Mouse (Mus musculus) heart, adult 8-10 months (tissue): ENCODE measurements at regions not wholly inside any gene's neighbourhood (a gene's known extent, or its start where the extent isn't known, plus 50 kb on each side); places are given as distances from the start of the nearest gene placed in this dataset.

Source experiments
- DNase-seq: peaks from one replicate; pipeline ENCODE4 v3.0.0; 2022; ENCODE audit warnings: low spot score

- peak; percentile 78 for DNase-seq
These were observed 109.2 kb upstream of the S1pr3 start for GRCm38 (mm10) chr13:51299047-51299760.

DNA sequence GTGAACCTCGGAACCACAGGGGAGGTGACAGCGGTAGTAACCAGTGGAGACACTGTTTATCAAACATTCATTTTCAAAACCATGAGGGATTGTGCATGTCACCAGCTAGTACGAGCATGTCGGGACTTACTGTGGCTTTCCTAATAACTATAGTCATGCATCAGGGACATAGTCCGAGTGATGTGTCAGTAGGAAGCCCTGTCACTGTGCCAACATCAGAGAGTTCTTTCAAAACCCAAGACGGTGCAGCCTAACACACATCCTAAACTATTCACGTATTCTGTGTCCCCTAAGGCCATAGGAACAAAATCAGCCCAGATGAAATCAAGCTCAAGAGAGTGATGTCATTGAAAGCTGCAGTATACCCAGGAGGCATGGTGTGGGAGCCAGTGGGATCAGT lies 107.0 kb upstream of the S1pr3 start:
- DNase-seq, result no peak

DNA sequence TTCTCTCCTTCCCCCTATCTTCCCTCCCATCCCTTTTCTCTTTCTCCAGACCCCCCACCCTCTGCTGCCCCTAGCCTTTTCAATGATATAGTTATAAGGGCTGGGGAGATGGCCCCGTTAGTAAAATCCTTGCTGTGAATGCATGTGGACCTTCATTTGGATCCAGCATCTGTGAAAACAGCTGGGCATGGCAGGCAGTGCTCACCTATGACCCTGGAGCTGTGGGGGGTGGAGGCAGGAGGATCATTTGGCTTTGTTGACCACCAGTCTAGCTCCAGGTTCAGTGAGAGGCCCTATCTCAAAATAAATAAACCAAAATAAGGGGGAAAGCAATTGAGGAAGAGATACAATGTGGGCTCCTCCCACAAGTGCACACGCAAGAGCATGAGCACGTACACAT lies 105.3 kb upstream of the S1pr3 start:
- no peak for DNase-seq

DNA sequence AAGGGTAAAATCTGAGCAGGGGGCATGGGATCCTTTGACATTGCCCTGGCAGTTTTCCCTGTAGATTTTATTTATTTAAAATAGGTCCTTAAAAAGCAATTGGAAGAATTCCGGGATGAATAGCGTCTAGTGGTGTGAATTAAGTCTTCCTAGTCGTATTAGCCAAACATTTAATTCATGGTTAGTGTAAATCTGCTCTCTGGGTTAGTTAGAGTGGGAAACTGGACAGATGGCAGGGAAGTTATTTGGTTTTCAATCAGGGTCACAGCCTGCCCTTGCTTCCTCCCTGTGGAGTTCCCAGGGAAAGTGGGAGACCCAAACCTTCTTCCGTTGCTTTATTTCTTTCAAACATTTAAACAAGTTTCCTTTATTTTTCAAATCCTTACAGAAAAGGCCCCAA lies 103.8 kb upstream of the S1pr3 start:
- no peak for DNase-seq

GRCm38 (mm10) chr13:51309446-51309845 lies 99.0 kb upstream of the S1pr3 start:
- DNase-seq, result no peak

GRCm38 (mm10) chr13:51310041-51310440 lies 98.4 kb upstream of the S1pr3 start:
- no peak for DNase-seq

GRCm38 (mm10) chr13:51311679-51312255 lies 96.7 kb upstream of the S1pr3 start:
- DNase-seq, result peak; percentile 59

GRCm38 (mm10) chr13:51313129-51313850 lies 95.1 kb upstream of the S1pr3 start:
- DNase-seq, result peak; percentile 64

GRCm38 (mm10) chr13:51314541-51314977 lies 93.9 kb upstream of the S1pr3 start:
- peak; percentile 70 for DNase-seq

- DNase-seq, result no peak
These were observed 93.2 kb upstream of the S1pr3 start for GRCm38 (mm10) chr13:51315008-51315778.

DNA sequence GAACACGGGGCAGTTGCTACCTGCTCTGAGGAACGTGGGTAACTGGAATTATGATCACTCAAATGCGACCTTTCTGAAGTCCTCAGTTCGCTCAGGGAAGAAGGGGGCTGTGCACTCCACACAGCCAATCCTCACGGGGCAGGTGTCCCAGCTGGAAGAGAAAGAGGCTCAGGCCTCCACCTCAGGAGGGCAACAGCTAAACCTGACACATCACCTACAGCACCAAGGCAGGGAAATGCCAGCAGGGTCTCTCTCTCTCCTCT lies 92.7 kb upstream of the S1pr3 start:
- no peak for DNase-seq

- DNase-seq, result no peak
These were observed 85.3 kb upstream of the S1pr3 start for GRCm38 (mm10) chr13:51323058-51323715.

GRCm38 (mm10) chr13:51324714-51325113 lies 83.7 kb upstream of the S1pr3 start:
- DNase-seq, result no peak

GRCm38 (mm10) chr13:51325298-51325697 lies 83.1 kb upstream of the S1pr3 start:
- no peak for DNase-seq

DNA sequence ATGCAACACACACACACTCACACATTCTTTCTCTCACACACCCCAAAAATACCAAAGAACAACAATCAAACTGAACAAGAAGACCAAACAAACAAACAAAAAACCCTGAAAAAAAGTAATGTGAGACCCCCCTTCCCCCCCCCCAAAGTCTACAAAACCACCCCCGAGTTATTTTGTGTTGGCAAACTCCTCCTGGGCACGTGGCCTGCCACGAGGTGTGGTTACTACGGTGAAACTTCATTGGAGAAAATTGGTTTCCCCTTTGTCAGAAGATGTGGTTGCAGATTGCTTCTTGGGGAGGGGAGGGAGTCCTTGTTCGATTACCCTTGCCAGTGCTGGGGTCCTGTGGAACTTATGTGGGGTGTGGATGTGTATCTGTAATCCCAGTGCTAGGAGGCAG lies 82.3 kb upstream of the S1pr3 start:
- no peak for DNase-seq

GRCm38 (mm10) chr13:51328131-51328970 lies 80.1 kb upstream of the S1pr3 start:
- DNase-seq, result peak; percentile 64

DNA sequence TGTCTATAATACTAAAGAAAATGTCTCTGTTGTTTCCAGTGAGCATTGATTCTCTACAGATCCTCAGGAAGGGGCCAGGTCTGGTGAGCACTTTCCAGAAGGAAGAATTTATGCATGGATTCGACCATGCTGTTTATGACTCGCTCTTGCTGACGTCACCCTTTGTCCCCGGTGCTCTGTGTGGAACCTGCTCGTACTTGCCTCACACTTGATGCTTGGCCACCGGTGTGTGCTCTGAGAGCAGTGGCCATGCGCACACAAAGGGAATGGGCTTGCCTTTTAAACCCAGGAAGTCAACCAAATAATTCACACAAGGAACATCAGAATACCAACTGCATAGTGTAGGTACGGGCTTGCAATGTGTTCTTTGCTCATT lies 79.5 kb upstream of the S1pr3 start:
- DNase-seq, result no peak

DNA sequence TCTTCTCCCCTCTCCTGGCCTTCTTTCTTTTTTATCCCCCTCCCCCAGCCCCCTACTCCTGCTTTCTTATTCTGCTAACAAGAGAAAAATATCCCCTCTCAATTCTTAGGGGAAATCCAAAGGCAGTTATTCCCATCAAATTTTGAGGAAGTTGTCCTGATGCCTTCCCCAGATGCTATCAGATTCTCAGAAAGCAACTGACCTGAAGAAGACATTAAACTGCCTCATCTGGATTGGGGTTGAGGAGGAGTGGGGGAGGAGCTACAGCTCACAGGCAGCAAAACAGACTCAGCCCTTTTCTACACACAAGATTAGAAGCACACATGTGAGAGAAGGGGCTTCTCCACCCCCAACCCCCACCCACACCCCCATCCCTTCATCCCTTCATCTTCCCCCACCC lies 78.7 kb upstream of the S1pr3 start:
- no peak for DNase-seq

GRCm38 (mm10) chr13:51332271-51332670 lies 76.2 kb upstream of the S1pr3 start:
- DNase-seq, result no peak

GRCm38 (mm10) chr13:51333481-51333880 lies 75.0 kb upstream of the S1pr3 start:
- DNase-seq, result no peak

GRCm38 (mm10) chr13:51336726-51337125 lies 71.7 kb upstream of the S1pr3 start:
- no peak for DNase-seq
